8 mouse cellular contexts compared by ENCODE assay signal in genomic region chrX:48034144-48035113, GRCm38 (mm10). TPM values are rescaled to one million over a fixed set of nuclear protein-coding genes. Genes with fewer than 3 reads are reported as not detected.
A peak's percentile ranks its signal among the peaks of the same experiment; 100 is the strongest.
DNase-seq lines count a peak whose midpoint lies in the region; ATAC-seq and TF ChIP-seq lines count a peak whose summit lies in the region.

Apln (minus strand) TSS chrX:48034853.

- TF ChIP-seq POLR2A in thymus, adult 2 months (IDR thresholded peaks at IDR 0.05; ENCODE audit: control insufficient read depth, extremely low read depth, insufficient read depth, low read length, poor library complexity), result no peak

- DNase-seq in thymus, adult 2 months, result no peak
- DNase-seq in thymus, adult 18-20 months, result no peak
- peak; percentile 51 to 64 for DNase-seq in cerebellum, postnatal 25 days
- DNase-seq in kidney, adult 9 months, result peak; percentile 34
- DNase-seq in neural tube, embryonic 11.5 days (ENCODE audit: low spot score), result peak; percentile 44

- WGBS in thymus, adult 2 months, result 3% methylated on average over 58 of the region's 73 CpGs
- WGBS in liver, embryonic 12.5 days (ENCODE audit: insufficient replicate concordance), result 8% methylated on average over 67 of the region's 73 CpGs
- 19% methylated on average over 51 of the region's 73 CpGs for WGBS in neural tube, embryonic 11.5 days

- H3K4me2 ChIP-seq in liver, embryonic 12.5 days, result peak within 1 kb of the TSS; percentile 63
- H3K4me2 ChIP-seq in neural tube, embryonic 11.5 days (ENCODE audit: low read depth), result peak within 1 kb of the TSS; percentile 79

- peaks cover 4% of the 10 kb centered on the region; the same call in 1 of the 2 replicates for H3K27me3 ChIP-seq in thymus, adult 2 months (ENCODE audit: control insufficient read depth, insufficient read depth, low read length)
- peaks cover 73% of the 10 kb centered on the region for H3K27me3 ChIP-seq in liver, embryonic 12.5 days (replicated peaks)
- H3K27me3 ChIP-seq in neural tube, embryonic 11.5 days (ENCODE audit: control insufficient read depth, insufficient read depth, low read length), result peaks cover 12% of the 10 kb centered on the region

- H3K36me3 ChIP-seq in thymus, adult 2 months (ENCODE audit: control insufficient read depth, insufficient read depth, low read length), result no peaks in the 10 kb centered on the region
- H3K36me3 ChIP-seq in liver, embryonic 12.5 days, result no peaks in the 10 kb centered on the region
- no peaks in the 10 kb centered on the region for H3K36me3 ChIP-seq in neural tube, embryonic 11.5 days (ENCODE audit: control insufficient read depth, insufficient read depth, low read length)

- H3K4me1 ChIP-seq in thymus, adult 2 months (replicated peaks; ENCODE audit: control insufficient read depth, insufficient read depth, low read length), result peaks cover 6% of the 10 kb centered on the region; the same call in 1 of the 2 replicates
- no peaks in the 10 kb centered on the region for H3K4me1 ChIP-seq in liver, embryonic 12.5 days
- H3K4me1 ChIP-seq in neural tube, embryonic 11.5 days (ENCODE audit: control insufficient read depth, insufficient read depth, low read length), result no peaks in the 10 kb centered on the region

- no peak for TF ChIP-seq CTCF in thymus, adult 2 months (IDR thresholded peaks at IDR 0.05; ENCODE audit: borderline replicate concordance, control insufficient read depth, extremely low read depth, insufficient read depth, low read length, poor library complexity)

- ATAC-seq in granulocyte monocyte progenitor cell, adult 5-6 weeks (replicated peaks; ENCODE audit: poor library complexity, severe bottlenecking), result peak; percentile 55
- no peak for ATAC-seq in liver, embryonic 12.5 days
- ATAC-seq in neural tube, embryonic 11.5 days (ENCODE audit: insufficient read depth, low FRiP score, low TSS enrichment), result peak; percentile 48; the same call in 1 of the 2 replicates
- no peak for ATAC-seq in erythroblast, adult 5-6 weeks (replicated peaks; ENCODE audit: low FRiP score, poor library complexity, severe bottlenecking)

- no peak within 1 kb of the TSS for H3K27ac ChIP-seq in thymus, adult 2 months (ENCODE audit: control insufficient read depth, insufficient read depth, low read length)
- no peak within 1 kb of the TSS for H3K27ac ChIP-seq in liver, embryonic 12.5 days
- H3K27ac ChIP-seq in neural tube, embryonic 11.5 days (ENCODE audit: low read depth, low read length), result 0 out of 2 replicates have a peak within 1 kb of the TSS, but pooled peaks have one; percentile 14

- peak within 1 kb of the TSS; percentile 9 for H3K4me3 ChIP-seq in thymus, adult 2 months (ENCODE audit: control insufficient read depth, insufficient read depth, low read length)
- peak within 1 kb of the TSS; percentile 40 for H3K4me3 ChIP-seq in liver, embryonic 12.5 days
- H3K4me3 ChIP-seq in neural tube, embryonic 11.5 days (ENCODE audit: low read depth, low read length), result peak within 1 kb of the TSS; percentile 42

- H3K9ac ChIP-seq in liver, embryonic 12.5 days, result no peak within 1 kb of the TSS
- peak within 1 kb of the TSS; percentile 47 for H3K9ac ChIP-seq in neural tube, embryonic 11.5 days (ENCODE audit: low read length)

- H3K9me3 ChIP-seq in liver, embryonic 12.5 days (replicated peaks), result no peaks in the 10 kb centered on the region
- no peaks in the 10 kb centered on the region for H3K9me3 ChIP-seq in neural tube, embryonic 11.5 days (ENCODE audit: control insufficient read depth, low read length)

RNA-seq across cellular contexts. Expression of gene Apln, which starts in this region (rescaled TPM):
- 1.4 and 2.1 TPM in 2 replicates for polyA plus RNA-seq in thymus, adult 2 months (2012; rRNA removed)
- total RNA-seq in granulocyte monocyte progenitor cell, adult 5-6 weeks (2014; fragmentation: Nextera tagmentation), result 1.4 and 1.7 TPM in 2 replicates
- total RNA-seq in granulocyte monocyte progenitor cell, adult 5-6 weeks (2017), result 0.62 and 1.6 TPM in 2 replicates
- 0.33 and 0.43 TPM in 2 replicates for polyA plus RNA-seq in liver, embryonic 12.5 days (2016; fragmentation: Nextera tagmentation; extraction: Ambion mirVana)
- polyA plus RNA-seq in neural tube, embryonic 11.5 days (2014; fragmentation: Nextera tagmentation; extraction: Ambion mirVana), result 2.4 and 2.6 TPM in 2 replicates
- not detected in 2 replicates for total RNA-seq in erythroblast, adult 5-6 weeks (2015; ENCODE audit: low replicate concordance)
- 0.28 TPM in 1 of 2 replicates, not detected in the other for total RNA-seq in erythroblast, adult 5-6 weeks (2017; ENCODE audit: low replicate concordance)

Comparison
In these comparisons a context has a peak if more than half of its experiments do, and no peak if none do; other contexts are left out.
1. DNase-seq: peak in cerebellum, postnatal 25 days (2 of 2), kidney, adult 9 months (single experiment) and neural tube, embryonic 11.5 days (single experiment); none in thymus, adult 2 months (single experiment) and thymus, adult 18-20 months (0 of 2).
2. ATAC-seq: peak in granulocyte monocyte progenitor cell, adult 5-6 weeks (single experiment) and neural tube, embryonic 11.5 days (single experiment); none in liver, embryonic 12.5 days (single experiment) and erythroblast, adult 5-6 weeks (single experiment).
3. Peak in every context shown above with its lines, with median percentiles within 50 percentile points of each other: H3K4me3 ChIP-seq.